In genomic region chr11:105465488-105465887, GRCm38 (mm10) we compare ENCODE assay signal across 32 mouse cellular contexts. TPM values are rescaled to one million over a fixed set of nuclear protein-coding genes. Genes with fewer than 3 reads are reported as not detected.
"Had no signal": no experiment of that assay in that cellular context is flagged by ENCODE, and none has a peak within 500 bp of the region (broad histone marks: within the 10 kb centered on the region; RNA-seq: fewer than 3 reads in every experiment).

No protein-coding gene starts in this region.

- H3K27me3 ChIP-seq: heart, embryonic 13.5 days; heart, embryonic 15.5 days; hindbrain, embryonic 15.5 days; kidney, embryonic 15.5 days; limb, embryonic 13.5 days; limb, embryonic 15.5 days had no signal

- ATAC-seq: hindbrain, postnatal 0 days; intestine, embryonic 16.5 days; liver, embryonic 12.5 days had no signal

- H3K27ac ChIP-seq: hindbrain, embryonic 13.5 days; hindbrain, embryonic 15.5 days; hindbrain, postnatal 0 days; kidney, embryonic 15.5 days; kidney, postnatal 0 days; limb, embryonic 13.5 days; limb, embryonic 15.5 days; liver, embryonic 12.5 days had no signal

- H3K36me3 ChIP-seq: heart, embryonic 13.5 days; heart, embryonic 15.5 days; hindbrain, embryonic 13.5 days; hindbrain, embryonic 15.5 days; kidney, embryonic 15.5 days; limb, embryonic 13.5 days; limb, embryonic 15.5 days; liver, embryonic 12.5 days had no signal

- DNase-seq: gastrocnemius, postnatal 14 days; gastrocnemius, postnatal 36 days; heart, adult 18-20 months; kidney, adult 11 months; kidney, adult 2 months; kidney, adult 9 months; kidney, postnatal 14 days; kidney, postnatal 36 days; layer of hippocampus, adult 9-11 months; layer of hippocampus, postnatal 36 days; left cerebral cortex, postnatal 4 days had no signal

- H3K9me3 ChIP-seq: heart, embryonic 13.5 days; heart, embryonic 15.5 days; hindbrain, embryonic 13.5 days; hindbrain, embryonic 15.5 days; kidney, embryonic 15.5 days; limb, embryonic 13.5 days; limb, embryonic 15.5 days; liver, embryonic 12.5 days had no signal

- H3K4me3 ChIP-seq: heart, embryonic 13.5 days; heart, embryonic 15.5 days; hindbrain, embryonic 13.5 days; hindbrain, embryonic 15.5 days; kidney, embryonic 15.5 days; limb, embryonic 13.5 days; limb, embryonic 15.5 days; liver, embryonic 12.5 days had no signal

RNA-seq across cellular contexts. Expression of gene March10, which starts 9.0 kb away (rescaled TPM):
- total RNA-seq: gastrocnemius, adult 18-20 months; gastrocnemius, adult 8-10 months; gastrocnemius, postnatal 14 days; gastrocnemius, postnatal 36 days; heart, adult 18-20 months; heart, adult 8-10 months; heart, postnatal 25 days; hematopoietic stem cell, adult 5-6 weeks; liver, adult 2 months had no signal
- polyA plus RNA-seq: heart, embryonic 15.5 days; heart, postnatal 0 days; intestine, embryonic 14.5 days; large intestine, adult 2 months; limb, embryonic 11.5 days; limb, embryonic 13.5 days; limb, embryonic 15.5 days; liver, adult 2 months; liver, embryonic 12.5 days had no signal
